Mouse (Mus musculus): Measurements from ENCODE around the gene Prss16.

DNA sequence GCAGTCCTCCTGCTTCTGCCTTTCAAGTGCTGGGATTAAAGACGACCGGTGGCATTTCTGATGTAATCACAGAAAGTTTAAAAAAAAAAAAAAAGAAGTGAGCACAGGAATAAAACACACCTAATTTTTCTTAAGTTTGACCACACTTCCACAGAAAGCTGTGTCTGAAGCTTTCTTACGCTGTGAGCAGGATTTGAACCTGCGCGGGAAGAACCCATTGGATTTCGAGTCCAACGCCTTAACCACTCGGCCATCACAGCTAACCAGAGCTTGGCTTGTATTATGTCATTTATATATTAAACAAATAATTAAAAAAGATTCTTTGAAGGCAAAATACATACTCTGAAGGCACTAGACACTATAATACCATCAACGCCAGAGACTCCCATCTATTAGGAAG lies 12.7 kb upstream of the Prss16 start:
- TF ChIP-seq CTCF (IDR thresholded peaks at IDR 0.05; ENCODE audit: low read depth) (no peak), EP300 (IDR thresholded peaks at IDR 0.05; ENCODE audit: low read depth) (no peak)
